ENCODE assay signal across 8 mouse cellular contexts in the genomic region with DNA sequence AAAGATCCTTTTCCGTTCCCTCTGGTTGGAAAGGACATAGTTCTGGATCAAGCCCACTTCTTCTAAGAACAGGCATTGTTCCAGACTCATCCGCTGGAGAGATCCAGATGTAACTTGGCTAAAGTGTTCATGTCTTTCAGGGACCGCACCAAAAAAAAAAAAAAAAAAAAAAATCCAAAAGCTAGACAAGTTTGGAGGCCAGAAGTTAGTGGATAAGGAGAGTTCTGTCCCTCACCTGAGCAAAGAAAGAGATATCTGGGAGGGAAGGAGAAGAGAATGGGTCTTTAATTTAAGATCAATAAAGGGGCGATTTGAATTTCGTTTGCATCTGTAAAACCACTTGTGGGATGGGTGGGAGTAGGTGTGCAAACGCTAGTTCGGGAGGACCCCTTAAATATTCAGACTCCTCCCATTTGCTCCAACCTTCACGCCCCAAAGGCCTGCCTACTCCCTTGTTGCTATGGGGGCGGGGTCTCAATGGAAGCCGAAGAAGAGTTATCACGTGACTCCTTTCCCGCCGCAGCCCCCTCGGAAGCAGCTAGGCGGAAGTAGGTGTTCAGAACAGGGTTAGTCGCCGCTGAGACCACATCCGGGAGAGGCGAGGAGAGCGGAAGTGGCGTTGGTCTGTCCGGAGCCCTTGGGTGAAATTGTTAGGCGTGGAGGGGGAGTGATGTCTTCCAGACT. TPM values are rescaled to one million over a fixed set of nuclear protein-coding genes. Genes with fewer than 3 reads are reported as not detected.
DNase-seq lines count a peak whose midpoint lies in the region; ATAC-seq and TF ChIP-seq lines count a peak whose summit lies in the region.

A gene (plus strand): TSS at position 554 of the 684 bp plus-strand sequence.

- TF ChIP-seq CTCF in bone marrow, adult 2 months (IDR thresholded peaks at IDR 0.05; ENCODE audit: control insufficient read depth, insufficient read depth, low read length) = no peak
- peak; percentile 50 for TF ChIP-seq CTCF in midbrain, postnatal 0 days (IDR thresholded peaks at IDR 0.05)

- H3K27ac ChIP-seq in bone marrow, adult 2 months (ENCODE audit: control insufficient read depth, insufficient read depth, low read depth, low read length, poor library complexity) = peak within 1 kb of the TSS; percentile 46
- H3K27ac ChIP-seq in embryonic facial prominence, embryonic 15.5 days (replicated peaks) = peak within 1 kb of the TSS; percentile 66; the same call in 1 of the 2 replicates
- H3K27ac ChIP-seq in limb, embryonic 14.5 days (replicated peaks; ENCODE audit: low read depth, low read length) = peak within 1 kb of the TSS; percentile 38; the same call in 1 of the 2 replicates
- no peak within 1 kb of the TSS for H3K27ac ChIP-seq in midbrain, postnatal 0 days (ENCODE audit: low read depth, low read length)

- no peaks in the 10 kb centered on the region for H3K9me3 ChIP-seq in embryonic facial prominence, embryonic 15.5 days (replicated peaks)
- no peaks in the 10 kb centered on the region for H3K9me3 ChIP-seq in limb, embryonic 14.5 days (ENCODE audit: control insufficient read depth, low read length)
- no peaks in the 10 kb centered on the region for H3K9me3 ChIP-seq in midbrain, postnatal 0 days (ENCODE audit: low read length)

- H3K36me3 ChIP-seq in embryonic facial prominence, embryonic 15.5 days = no peaks in the 10 kb centered on the region
- H3K36me3 ChIP-seq in limb, embryonic 14.5 days (ENCODE audit: control insufficient read depth, insufficient read depth, low read length) = no peaks in the 10 kb centered on the region
- H3K36me3 ChIP-seq in midbrain, postnatal 0 days (ENCODE audit: insufficient read depth, low read length) = no peaks in the 10 kb centered on the region

- peak within 1 kb of the TSS; percentile 74 for H3K4me3 ChIP-seq in bone marrow, adult 2 months (replicated peaks; ENCODE audit: control insufficient read depth, low read depth, low read length)
- H3K4me3 ChIP-seq in embryonic facial prominence, embryonic 15.5 days (replicated peaks) = peak within 1 kb of the TSS; percentile 59
- peak within 1 kb of the TSS; percentile 50 for H3K4me3 ChIP-seq in limb, embryonic 14.5 days (replicated peaks; ENCODE audit: low read length)
- peak within 1 kb of the TSS; percentile 47 for H3K4me3 ChIP-seq in midbrain, postnatal 0 days (ENCODE audit: low read depth, low read length)

- no peaks in the 10 kb centered on the region for H3K27me3 ChIP-seq in embryonic facial prominence, embryonic 15.5 days
- no peaks in the 10 kb centered on the region for H3K27me3 ChIP-seq in limb, embryonic 14.5 days (ENCODE audit: control insufficient read depth, insufficient read depth, low read length)
- no peaks in the 10 kb centered on the region for H3K27me3 ChIP-seq in midbrain, postnatal 0 days (ENCODE audit: insufficient read depth, low read length)

- WGBS in bone marrow, adult 2 months = 9% methylated on average over 23 of the region's 23 CpGs
- WGBS in embryonic facial prominence, embryonic 15.5 days = 5% methylated on average over 23 of the region's 23 CpGs
- 5% methylated on average over 23 of the region's 23 CpGs for WGBS in limb, embryonic 14.5 days
- 7% methylated on average over 23 of the region's 23 CpGs for WGBS in midbrain, postnatal 0 days

- TF ChIP-seq POLR2A in bone marrow, adult 2 months (IDR thresholded peaks at IDR 0.05; ENCODE audit: borderline replicate concordance, control insufficient read depth, low read depth, low read length) = no peak
- TF ChIP-seq POLR2A in limb, embryonic 14.5 days (IDR thresholded peaks at IDR 0.05; ENCODE audit: borderline replicate concordance, extremely low read depth, insufficient read depth, insufficient read length) = no peak

- H3K4me1 ChIP-seq in bone marrow, adult 2 months (ENCODE audit: control insufficient read depth, insufficient read depth, low read length) = no peaks in the 10 kb centered on the region; the same call in 1 of the 2 replicates
- peaks cover 14% of the 10 kb centered on the region for H3K4me1 ChIP-seq in embryonic facial prominence, embryonic 15.5 days
- H3K4me1 ChIP-seq in limb, embryonic 14.5 days (ENCODE audit: control insufficient read depth, insufficient read depth, low read length) = peaks cover 11% of the 10 kb centered on the region
- H3K4me1 ChIP-seq in midbrain, postnatal 0 days (ENCODE audit: insufficient read depth, low read length) = peaks cover 7% of the 10 kb centered on the region; the same call in 1 of the 2 replicates

- H3K4me2 ChIP-seq in embryonic facial prominence, embryonic 15.5 days (replicated peaks) = peak within 1 kb of the TSS; percentile 77
- H3K4me2 ChIP-seq in limb, embryonic 14.5 days (replicated peaks; ENCODE audit: low read depth, low read length, severe bottlenecking) = peak within 1 kb of the TSS; percentile 65
- peak within 1 kb of the TSS; percentile 58 for H3K4me2 ChIP-seq in midbrain, postnatal 0 days (ENCODE audit: low read depth, low read length, poor library complexity, severe bottlenecking)

- peak; percentile 99 for DNase-seq in 416B (ENCODE audit: low read depth)
- peak; percentile 97 for DNase-seq in heart, adult 8-10 months (ENCODE audit: low spot score)
- peak; percentile 97 for DNase-seq in kidney, adult 9 months
- peak; percentile 96 for DNase-seq in limb, embryonic 14.5 days (ENCODE audit: low spot score)
- DNase-seq in midbrain, postnatal 0 days (ENCODE audit: low spot score) = peak; percentile 97
- peak; percentile 74 to 80 for DNase-seq in spleen, postnatal 14 days (ENCODE audit: low spot score in 2 of 2)

- H3K9ac ChIP-seq in embryonic facial prominence, embryonic 15.5 days = peak within 1 kb of the TSS; percentile 42; the same call in 1 of the 2 replicates
- H3K9ac ChIP-seq in limb, embryonic 14.5 days (ENCODE audit: low read depth, low read length, severe bottlenecking) = peak within 1 kb of the TSS; percentile 66
- peak within 1 kb of the TSS; percentile 37 for H3K9ac ChIP-seq in midbrain, postnatal 0 days (replicated peaks; ENCODE audit: low read length, poor library complexity, severe bottlenecking)

- ATAC-seq in embryonic facial prominence, embryonic 15.5 days (ENCODE audit: insufficient number of reproducible peaks, low FRiP score, low TSS enrichment, low read depth) = peak; percentile 98
- ATAC-seq in limb, embryonic 14.5 days (ENCODE audit: low FRiP score, low read depth) = peak; percentile 98
- peak; percentile 98 for ATAC-seq in midbrain, postnatal 0 days (ENCODE audit: low FRiP score)

RNA-seq across cellular contexts. Expression of the gene that starts here (rescaled TPM):
- polyA plus RNA-seq in bone marrow, adult 2 months (2011; ENCODE audit: insufficient read depth, insufficient read length, low replicate concordance, missing spikeins) = 17.2 and 29.0 TPM in 2 replicates
- 50.0 and 51.9 TPM in 2 replicates for polyA plus RNA-seq in embryonic facial prominence, embryonic 15.5 days (2015; fragmentation: Nextera tagmentation; extraction: Ambion mirVana)
- total RNA-seq in heart, adult 8-10 months (2022) = 10 to 100 TPM; 24.5 to 27.2 (median 26.8) TPM
- polyA plus RNA-seq in limb, embryonic 14.5 days (2012; rRNA removed) = 40.9 and 41.5 TPM in 2 replicates
- polyA plus RNA-seq in limb, embryonic 14.5 days (2014; fragmentation: Nextera tagmentation; extraction: Ambion mirVana) = 38.1 and 47.1 TPM in 2 replicates
- 74.6 and 99.9 TPM in 2 replicates for total RNA-seq in midbrain, postnatal 0 days (2014; rRNA removed)
- 93.6 and 94.2 TPM in 2 replicates for polyA plus RNA-seq in midbrain, postnatal 0 days (2015; fragmentation: Nextera tagmentation; extraction: Ambion mirVana)
